Mouse (Mus musculus): ENCODE data around the gene S1pr2.

DNA sequence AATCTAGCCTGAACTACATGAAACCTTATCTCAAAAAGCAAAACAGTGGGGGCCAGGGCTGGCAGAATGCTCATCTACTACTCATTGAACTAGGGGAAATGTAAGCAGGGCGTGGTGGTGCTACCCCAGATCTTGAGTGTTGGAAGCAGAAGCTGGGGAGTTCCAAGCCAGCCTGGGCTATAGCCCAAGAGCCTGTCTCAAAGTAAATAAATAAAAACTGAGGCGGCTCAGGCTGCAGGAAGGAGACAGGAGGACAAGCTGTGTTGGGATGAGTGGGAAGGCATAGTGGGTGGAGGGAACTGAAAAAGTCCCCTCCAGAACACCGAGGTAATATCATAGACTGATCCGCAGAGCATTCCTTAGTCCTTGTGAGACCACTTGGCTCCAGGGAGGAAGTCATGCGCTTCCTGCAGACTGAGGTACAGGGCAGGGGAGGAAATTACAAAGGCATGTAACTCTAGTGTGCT, 35.3 kb upstream of the S1pr2 start:
- TF ChIP-seq CTCF (conservative IDR thresholded peaks at IDR 0.05; ENCODE audit: low read length) (no peak), NANOG (IDR thresholded peaks at IDR 0.05; ENCODE audit: borderline replicate concordance, low read length) (no peak)
